Mouse (Mus musculus): ENCODE data around the gene Kdm6b. TPM values are rescaled to one million over a fixed set of nuclear protein-coding genes. Genes with fewer than 3 reads are reported as not detected.

The Kdm6b gene
- total and polyA plus RNA-seq, 2 experiments from 2014 or later, result 10.5 to 20.5 TPM

- Histone ChIP-seq H3K9me3 (ENCODE audit: low read length) (no peaks in the 10 kb centered on the region), H3K36me3 (ENCODE audit: insufficient read depth, low read length) (no peaks in the 10 kb centered on the region), H3K27me3 (ENCODE audit: insufficient read depth, low read length) (no peaks in the 10 kb centered on the region), H3K4me3 (ENCODE audit: low read length) (peak overlapping the region; percentile 67), H3K27ac (peak overlapping the region; percentile 99), H3K9ac (replicated peaks; ENCODE audit: low read length) (peak overlapping the region; percentile 62), H3K4me2 (ENCODE audit: low read depth, low read length) (peak overlapping the region; percentile 98), H3K4me1 (ENCODE audit: insufficient read depth, low read length) (peaks cover 46% of the 10 kb centered on the region)
- ATAC-seq (no peak), DNase-seq (ENCODE audit: low spot score) (no peak)
- 1% methylated on average over 4 of the region's 4 CpGs for WGBS
- no peak for TF ChIP-seq CTCF (IDR thresholded peaks at IDR 0.05; ENCODE audit: low read depth)
Observed at GRCm38 (mm10) chr11:69416509-69416908, 3.0 kb upstream of the Kdm6b start.

GRCm38 (mm10) chr11:69415668-69416451 lies 2.4 kb upstream of the Kdm6b start:
- peak; percentile 80 for DNase-seq (ENCODE audit: low spot score)
- ATAC-seq, result peak; percentile 8; the same call in 1 of the 2 replicates
- TF ChIP-seq CTCF (IDR thresholded peaks at IDR 0.05; ENCODE audit: low read depth), result no peak

GRCm38 (mm10) chr11:69415327-69415667 lies 1.8 kb upstream of the Kdm6b start:
- peak overlapping the region; percentile 67 for H3K4me3 ChIP-seq (ENCODE audit: low read length)
- peak; percentile 36; the same call in 1 of the 2 replicates for TF ChIP-seq CTCF (IDR thresholded peaks at IDR 0.05; ENCODE audit: low read depth)
- no peaks in the 10 kb centered on the region for H3K9me3 ChIP-seq (ENCODE audit: low read length)
- H3K4me2 ChIP-seq (ENCODE audit: low read depth, low read length), result peak overlapping the region; percentile 98
- peak; percentile 22 for ATAC-seq
- no peaks in the 10 kb centered on the region for H3K36me3 ChIP-seq (ENCODE audit: insufficient read depth, low read length)
- H3K27ac ChIP-seq, result peak overlapping the region; percentile 99
- H3K4me1 ChIP-seq (ENCODE audit: insufficient read depth, low read length), result peaks cover 45% of the 10 kb centered on the region
- H3K27me3 ChIP-seq (ENCODE audit: insufficient read depth, low read length), result no peaks in the 10 kb centered on the region
- peak overlapping the region; percentile 88 for H3K9ac ChIP-seq (replicated peaks; ENCODE audit: low read length)
- peak; percentile 85 for DNase-seq (ENCODE audit: low spot score)
- 0% methylated on average over 3 of the region's 3 CpGs for WGBS

More at GRCm38 (mm10) chr11:69415668-69416451, 2.4 kb upstream of the Kdm6b start:
- no peaks in the 10 kb centered on the region for H3K9me3 ChIP-seq (ENCODE audit: low read length)
- under 1% methylated on average over 14 of the region's 25 CpGs for WGBS
- peaks cover 46% of the 10 kb centered on the region for H3K4me1 ChIP-seq (ENCODE audit: insufficient read depth, low read length)
- H3K4me2 ChIP-seq (ENCODE audit: low read depth, low read length), result peak overlapping the region; percentile 98
- H3K27ac ChIP-seq, result peak overlapping the region; percentile 99
- H3K27me3 ChIP-seq (ENCODE audit: insufficient read depth, low read length), result no peaks in the 10 kb centered on the region
- H3K36me3 ChIP-seq (ENCODE audit: insufficient read depth, low read length), result no peaks in the 10 kb centered on the region
- H3K4me3 ChIP-seq (ENCODE audit: low read length), result peak overlapping the region; percentile 67
- H3K9ac ChIP-seq (replicated peaks; ENCODE audit: low read length), result peak overlapping the region; percentile 88

GRCm38 (mm10) chr11:69414421-69415326 lies 1.2 kb upstream of the Kdm6b start:
- H3K4me2 ChIP-seq (ENCODE audit: low read depth, low read length), result peak overlapping the region; percentile 98
- 14% methylated on average over 4 of the region's 4 CpGs for WGBS
- H3K27ac ChIP-seq, result peak overlapping the region; percentile 99
- peak overlapping the region; percentile 88 for H3K9ac ChIP-seq (replicated peaks; ENCODE audit: low read length)
- no peaks in the 10 kb centered on the region for H3K9me3 ChIP-seq (ENCODE audit: low read length)
- no peaks in the 10 kb centered on the region for H3K27me3 ChIP-seq (ENCODE audit: insufficient read depth, low read length)
- no peak for TF ChIP-seq CTCF (IDR thresholded peaks at IDR 0.05; ENCODE audit: low read depth)
- ATAC-seq (no peak), DNase-seq (ENCODE audit: low spot score) (no peak)
- H3K4me1 ChIP-seq (ENCODE audit: insufficient read depth, low read length), result peaks cover 39% of the 10 kb centered on the region
- no peaks in the 10 kb centered on the region for H3K36me3 ChIP-seq (ENCODE audit: insufficient read depth, low read length)
- H3K4me3 ChIP-seq (ENCODE audit: low read length), result peak overlapping the region; percentile 67

- peak overlapping the region; percentile 67 for H3K4me3 ChIP-seq (ENCODE audit: low read length)
- 51% methylated on average over 7 of the region's 7 CpGs for WGBS
- 0 out of 2 replicates have a peak, but pooled peaks cover 2% of the 10 kb centered on the region for H3K36me3 ChIP-seq (ENCODE audit: insufficient read depth, low read length)
- peaks cover 44% of the 10 kb centered on the region for H3K4me1 ChIP-seq (ENCODE audit: insufficient read depth, low read length)
- peak overlapping the region; percentile 98 for H3K4me2 ChIP-seq (ENCODE audit: low read depth, low read length)
- H3K9ac ChIP-seq (replicated peaks; ENCODE audit: low read length), result peak overlapping the region; percentile 14
- no peak for TF ChIP-seq CTCF (IDR thresholded peaks at IDR 0.05; ENCODE audit: low read depth)
- DNase-seq (ENCODE audit: low spot score) (no peak), ATAC-seq (no peak)
- peak overlapping the region; percentile 99; the same call in 1 of the 2 replicates for H3K27ac ChIP-seq
- H3K9me3 ChIP-seq (ENCODE audit: low read length), result no peaks in the 10 kb centered on the region
- H3K27me3 ChIP-seq (ENCODE audit: insufficient read depth, low read length), result no peaks in the 10 kb centered on the region
Observed at GRCm38 (mm10) chr11:69412548-69412947, 927 bp downstream of the Kdm6b start.

GRCm38 (mm10) chr11:69411538-69412203 lies 1.8 kb downstream of the Kdm6b start:
- Histone ChIP-seq H3K9me3 (ENCODE audit: low read length) (no peaks in the 10 kb centered on the region), H3K27me3 (ENCODE audit: insufficient read depth, low read length) (no peaks in the 10 kb centered on the region), H3K4me2 (ENCODE audit: low read depth, low read length) (peak overlapping the region; percentile 98), H3K4me1 (ENCODE audit: insufficient read depth, low read length) (peaks cover 40% of the 10 kb centered on the region), H3K9ac (replicated peaks; ENCODE audit: low read length) (peak overlapping the region; percentile 91), H3K27ac (peak overlapping the region; percentile 86), H3K36me3 (ENCODE audit: insufficient read depth, low read length) (peaks cover 10% of the 10 kb centered on the region; the same call in 1 of the 2 replicates), H3K4me3 (ENCODE audit: low read length) (peak overlapping the region; percentile 79)
- DNase-seq (ENCODE audit: low spot score), result peak; percentile 70
- TF ChIP-seq CTCF (IDR thresholded peaks at IDR 0.05; ENCODE audit: low read depth), result no peak
- WGBS, result 1% methylated on average over 39 of the region's 39 CpGs
- no peak for ATAC-seq

Data from hindbrain, postnatal 0 days (tissue).